Comparison of ENCODE assay signal across 8 mouse cellular contexts in genomic region chr4:117288277-117288926, GRCm38 (mm10). TPM values are rescaled to one million over a fixed set of nuclear protein-coding genes. Genes with fewer than 3 reads are reported as not detected.
A peak's percentile ranks its signal among the peaks of the same experiment; 100 is the strongest.
DNase-seq lines count a peak whose midpoint lies in the region; ATAC-seq lines count a peak whose summit lies in the region.

No protein-coding gene starts in this region.

- peaks cover 8% of the 10 kb centered on the region; the same call in 1 of the 2 replicates for H3K27me3 ChIP-seq in kidney, embryonic 15.5 days
- H3K27me3 ChIP-seq in hindbrain, embryonic 16.5 days (replicated peaks; ENCODE audit: control insufficient read depth, insufficient read depth, low read length) = no peaks in the 10 kb centered on the region
- no peaks in the 10 kb centered on the region for H3K27me3 ChIP-seq in midbrain, embryonic 16.5 days (ENCODE audit: control insufficient read depth, insufficient read depth, low read depth, low read length)

- ATAC-seq in kidney, embryonic 15.5 days (replicated peaks; ENCODE audit: low FRiP score) = no peak
- 0 out of 2 replicates have a peak, but pooled peaks have one; percentile 31 for ATAC-seq in hindbrain, embryonic 16.5 days
- peak; percentile 43; the same call in 1 of the 2 replicates for ATAC-seq in midbrain, embryonic 16.5 days
- ATAC-seq in granulocyte monocyte progenitor cell, adult 5-6 weeks (replicated peaks; ENCODE audit: poor library complexity, severe bottlenecking) = no peak

- peak overlapping the region; percentile 80 for H3K4me3 ChIP-seq in kidney, embryonic 15.5 days (replicated peaks)
- H3K4me3 ChIP-seq in brown adipose tissue, adult 24 weeks (ENCODE audit: insufficient read depth, low read depth, low read length) = peak overlapping the region; percentile 60
- peak overlapping the region; percentile 66 for H3K4me3 ChIP-seq in hindbrain, embryonic 16.5 days (ENCODE audit: low read length)
- peak overlapping the region; percentile 76 for H3K4me3 ChIP-seq in midbrain, embryonic 16.5 days (ENCODE audit: low read depth, low read length)

- H3K9me3 ChIP-seq in kidney, embryonic 15.5 days (replicated peaks) = no peaks in the 10 kb centered on the region
- H3K9me3 ChIP-seq in hindbrain, embryonic 16.5 days (ENCODE audit: control insufficient read depth, low read length) = no peaks in the 10 kb centered on the region
- no peaks in the 10 kb centered on the region for H3K9me3 ChIP-seq in midbrain, embryonic 16.5 days (replicated peaks; ENCODE audit: control insufficient read depth, low read length, poor library complexity, severe bottlenecking)

- peaks cover 40% of the 10 kb centered on the region for H3K36me3 ChIP-seq in kidney, embryonic 15.5 days
- peaks cover 10% of the 10 kb centered on the region; the same call in 1 of the 2 replicates for H3K36me3 ChIP-seq in hindbrain, embryonic 16.5 days (ENCODE audit: control insufficient read depth, insufficient read depth, low read length)
- peaks cover 9% of the 10 kb centered on the region for H3K36me3 ChIP-seq in midbrain, embryonic 16.5 days (ENCODE audit: control insufficient read depth, insufficient read depth, low read length)

- peak overlapping the region; percentile 67 for H3K4me2 ChIP-seq in kidney, embryonic 15.5 days
- H3K4me2 ChIP-seq in hindbrain, embryonic 16.5 days (ENCODE audit: low read length) = peak overlapping the region; percentile 77
- H3K4me2 ChIP-seq in midbrain, embryonic 16.5 days (ENCODE audit: low read length) = peak overlapping the region; percentile 87

- 24% methylated on average over 25 of the region's 25 CpGs for WGBS in kidney, embryonic 15.5 days
- WGBS in hindbrain, embryonic 16.5 days = 19% methylated on average over 25 of the region's 25 CpGs
- WGBS in midbrain, embryonic 16.5 days = 15% methylated on average over 25 of the region's 25 CpGs

- peak overlapping the region; percentile 67 for H3K9ac ChIP-seq in kidney, embryonic 15.5 days
- peak overlapping the region; percentile 75 for H3K9ac ChIP-seq in hindbrain, embryonic 16.5 days (ENCODE audit: low read depth, low read length)
- peak overlapping the region; percentile 81 for H3K9ac ChIP-seq in midbrain, embryonic 16.5 days (ENCODE audit: low read depth, low read length)

- peaks cover 39% of the 10 kb centered on the region for H3K4me1 ChIP-seq in kidney, embryonic 15.5 days
- no peaks in the 10 kb centered on the region for H3K4me1 ChIP-seq in brown adipose tissue, adult 24 weeks (ENCODE audit: control insufficient read depth, insufficient read depth, insufficient read length, low read length)
- H3K4me1 ChIP-seq in hindbrain, embryonic 16.5 days (ENCODE audit: control insufficient read depth, insufficient read depth, low read depth, low read length) = peaks cover 27% of the 10 kb centered on the region
- H3K4me1 ChIP-seq in midbrain, embryonic 16.5 days (ENCODE audit: control insufficient read depth, insufficient read depth, low read length) = peaks cover 51% of the 10 kb centered on the region

- peak overlapping the region; percentile 97 for H3K27ac ChIP-seq in kidney, embryonic 15.5 days
- no peak overlapping the region; the same call in 1 of the 2 replicates for H3K27ac ChIP-seq in brown adipose tissue, adult 24 weeks (replicated peaks; ENCODE audit: low read depth, low read length)
- H3K27ac ChIP-seq in hindbrain, embryonic 16.5 days (ENCODE audit: low read depth, low read length) = peak overlapping the region; percentile 88
- peak overlapping the region; percentile 86 for H3K27ac ChIP-seq in midbrain, embryonic 16.5 days (ENCODE audit: low read length)

- no peak for DNase-seq in kidney, adult 11 months
- no peak for DNase-seq in spleen, postnatal 36 days (ENCODE audit: low spot score in 2 of 2)
- no peak for DNase-seq in adipocyte (ENCODE audit: low spot score)

RNA-seq across cellular contexts. Expression of gene Armh1, which starts 36.5 kb away (rescaled TPM):
- 0.12 and 0.38 TPM in 2 replicates for polyA plus RNA-seq in kidney, embryonic 15.5 days (2015; fragmentation: Nextera tagmentation; extraction: Ambion mirVana)
- polyA plus RNA-seq in brown adipose tissue, adult 24 weeks (2012; ENCODE audit: insufficient read depth, insufficient read length, missing spikeins) = not detected in 2 replicates
- 2.3 and 2.9 TPM in 2 replicates for polyA plus RNA-seq in hindbrain, embryonic 16.5 days (2015; fragmentation: Nextera tagmentation; extraction: Ambion mirVana)
- polyA plus RNA-seq in midbrain, embryonic 16.5 days (2015; fragmentation: Nextera tagmentation; extraction: Ambion mirVana) = 1.6 and 3.1 TPM in 2 replicates
- total RNA-seq in granulocyte monocyte progenitor cell, adult 5-6 weeks (2014; fragmentation: Nextera tagmentation) = not detected in 2 replicates
- not detected in 2 replicates for total RNA-seq in granulocyte monocyte progenitor cell, adult 5-6 weeks (2017)

RNA-seq across cellular contexts. Expression of gene Tmem53, which starts 36.7 kb away (rescaled TPM):
- 14.9 and 16.5 TPM in 2 replicates for polyA plus RNA-seq in kidney, embryonic 15.5 days (2015; fragmentation: Nextera tagmentation; extraction: Ambion mirVana)
- 26.6 and 35.1 TPM in 2 replicates for polyA plus RNA-seq in brown adipose tissue, adult 24 weeks (2012; ENCODE audit: insufficient read depth, insufficient read length, missing spikeins)
- polyA plus RNA-seq in hindbrain, embryonic 16.5 days (2015; fragmentation: Nextera tagmentation; extraction: Ambion mirVana) = 10.3 and 11.4 TPM in 2 replicates
- polyA plus RNA-seq in midbrain, embryonic 16.5 days (2015; fragmentation: Nextera tagmentation; extraction: Ambion mirVana) = 9.3 and 10.1 TPM in 2 replicates
- total RNA-seq in granulocyte monocyte progenitor cell, adult 5-6 weeks (2014; fragmentation: Nextera tagmentation) = 3.7 and 5.1 TPM in 2 replicates
- total RNA-seq in granulocyte monocyte progenitor cell, adult 5-6 weeks (2017) = 0.36 and 4.8 TPM in 2 replicates

Comparison
In these comparisons a context has a peak if more than half of its experiments do, and no peak if none do; other contexts are left out.
1. ATAC-seq: peak in hindbrain, embryonic 16.5 days (single experiment) and midbrain, embryonic 16.5 days (single experiment); none in kidney, embryonic 15.5 days (single experiment) and granulocyte monocyte progenitor cell, adult 5-6 weeks (single experiment).
2. Peak in every context shown above with its lines, with median percentiles within 50 percentile points of each other: H3K4me2 ChIP-seq, H3K4me3 ChIP-seq and H3K9ac ChIP-seq.